Mouse (Mus musculus) B cell, adult 2 months (primary cell): ENCODE data around the gene Rbpj.
"Not testable (repeated sequence)": the region's sequence is repeated elsewhere in the genome, so short reads cannot be mapped to it uniquely, and the experiment has no call there.

Source experiments
- DNase-seq, 2 experiments: peaks; one replicate each; pipeline ENCODE4 v3.0.0; 2022

Rbpj gene

DNA sequence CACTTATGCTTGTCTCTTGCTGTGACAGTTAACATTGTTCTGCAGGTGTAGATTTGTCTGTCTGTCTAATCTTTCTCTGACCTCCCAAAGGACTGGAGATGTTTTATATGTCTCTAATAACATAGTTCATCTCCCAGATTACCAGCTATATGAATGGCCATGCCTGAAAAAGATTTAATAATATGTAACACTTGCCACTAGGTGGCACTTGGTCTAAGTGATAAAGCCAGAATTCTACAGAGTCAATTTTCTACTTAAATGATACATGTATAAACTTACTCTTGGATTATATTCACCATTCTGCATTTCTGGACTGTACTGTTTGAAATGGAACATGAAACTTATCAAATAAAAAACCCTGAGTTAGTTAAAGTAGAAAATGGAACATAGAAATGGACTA, 132.6 kb downstream of the Rbpj start:
- peak in 1 of 2 experiments; percentile 8 for DNase-seq

DNA sequence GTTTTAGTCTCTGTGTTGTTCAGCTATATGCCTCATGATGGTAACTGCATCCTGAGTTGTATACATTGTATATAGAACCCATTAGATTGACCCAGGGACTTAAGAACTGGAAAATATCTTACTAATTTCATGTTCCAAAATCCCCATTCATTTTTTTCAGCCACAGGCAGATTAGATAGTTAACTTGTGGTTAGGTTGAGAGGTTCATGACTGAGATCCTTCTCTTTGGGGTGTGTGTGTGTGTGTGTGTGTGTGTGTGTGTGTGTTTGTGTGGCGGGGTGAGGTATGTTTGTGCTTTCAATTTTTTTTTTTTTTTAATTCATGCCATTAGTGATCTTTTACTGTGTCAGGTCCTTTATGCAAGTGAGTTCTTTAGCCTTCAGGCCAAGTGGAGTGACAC, 133.2 kb downstream of the Rbpj start:
- DNase-seq: no peak

DNA sequence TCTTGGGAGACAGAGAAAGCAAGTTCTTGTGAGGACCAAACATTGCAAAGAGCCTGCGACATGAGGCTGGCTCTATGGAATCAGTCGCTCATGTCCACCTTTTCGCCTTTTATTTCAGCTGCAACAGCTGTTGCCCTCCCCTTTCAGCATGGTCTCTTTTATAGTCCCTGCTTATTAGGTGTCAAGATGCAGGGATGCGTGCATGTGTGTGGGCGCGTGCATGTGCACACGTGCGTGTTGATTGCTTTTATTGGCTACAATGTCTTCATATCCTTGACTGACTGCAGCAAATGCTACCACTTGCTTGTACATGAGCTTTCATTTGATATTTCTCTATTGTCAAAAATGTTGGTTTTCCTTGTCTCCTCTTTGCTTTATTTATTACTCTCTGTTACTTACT, 136.2 kb downstream of the Rbpj start:
- no peak for DNase-seq

DNA sequence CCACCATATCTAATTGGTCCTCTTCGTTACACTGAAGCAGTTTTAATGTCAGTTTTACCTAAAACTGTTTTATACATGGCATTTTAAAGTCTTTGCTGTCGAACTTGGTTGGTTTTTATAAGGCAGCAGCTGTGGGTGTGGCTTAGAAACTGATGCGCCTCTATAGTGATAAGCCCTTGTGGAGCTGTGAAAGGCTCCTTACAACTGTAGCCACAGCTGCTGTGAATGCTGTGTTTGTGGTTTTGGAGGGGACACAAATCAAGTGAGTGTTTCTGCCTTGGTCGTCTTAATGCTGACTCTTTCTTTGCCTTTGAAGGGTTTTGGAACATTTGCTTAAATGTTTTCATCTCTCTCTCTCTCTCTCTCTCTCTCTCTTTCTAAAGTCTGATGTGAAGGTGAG, 139.5 kb downstream of the Rbpj start:
- DNase-seq: no peak

DNA sequence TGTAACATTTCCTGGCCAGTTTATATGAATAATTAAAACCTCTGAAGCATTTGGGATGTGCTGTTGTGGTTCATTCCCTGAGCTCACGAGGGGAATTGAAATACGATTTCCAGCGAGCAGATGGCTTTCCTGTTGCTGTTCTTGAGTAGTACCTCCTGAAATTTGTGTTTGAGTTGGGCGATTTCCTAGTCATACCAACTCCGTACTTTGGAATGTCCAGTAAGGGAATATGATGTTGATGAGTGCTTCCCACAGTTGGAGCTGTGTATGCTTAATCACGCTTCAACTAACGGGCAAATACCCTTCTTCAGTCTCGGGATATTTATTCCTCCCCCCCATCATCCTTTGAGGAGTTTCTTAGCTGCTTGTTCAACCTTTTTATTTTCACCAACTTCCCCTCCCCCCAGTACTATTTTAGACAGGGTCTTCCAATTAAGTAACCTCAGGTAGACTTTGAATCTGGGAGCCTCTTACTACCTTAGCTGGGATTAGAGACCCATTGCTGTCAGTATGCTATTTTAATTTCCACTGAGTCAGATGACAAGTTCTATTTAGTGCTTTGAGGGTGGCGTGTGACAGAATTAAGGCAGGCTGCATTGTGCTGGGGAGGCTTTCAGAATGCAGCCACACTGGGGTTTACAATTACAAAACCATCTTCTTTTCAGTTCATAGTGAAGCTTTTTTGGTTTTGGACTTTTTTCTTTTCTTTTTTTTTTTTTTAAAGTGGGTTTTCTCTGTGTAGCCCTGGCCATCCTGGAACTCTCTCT, 141.5 kb downstream of the Rbpj start:
- no peak for DNase-seq

DNA sequence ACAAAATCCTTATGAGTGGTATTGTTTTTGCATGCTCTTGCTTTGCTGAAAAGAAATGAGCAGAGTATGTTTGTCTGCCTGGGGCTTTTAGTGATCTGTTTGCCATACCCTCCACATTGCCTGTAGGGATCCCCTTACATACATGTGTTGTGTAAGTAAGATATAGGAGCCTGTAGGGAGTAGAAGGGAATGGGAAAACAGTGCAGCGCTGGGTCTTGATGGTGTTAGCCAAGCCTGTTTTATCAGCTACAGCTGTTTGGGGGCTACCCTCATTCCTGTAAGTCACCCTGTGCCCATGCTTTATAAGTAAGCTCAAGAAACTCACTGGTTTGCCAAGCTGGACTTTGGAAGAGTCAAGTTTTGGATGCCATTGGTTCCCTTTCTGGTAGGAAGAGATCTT, 152.9 kb downstream of the Rbpj start:
- DNase-seq: no peak

DNA sequence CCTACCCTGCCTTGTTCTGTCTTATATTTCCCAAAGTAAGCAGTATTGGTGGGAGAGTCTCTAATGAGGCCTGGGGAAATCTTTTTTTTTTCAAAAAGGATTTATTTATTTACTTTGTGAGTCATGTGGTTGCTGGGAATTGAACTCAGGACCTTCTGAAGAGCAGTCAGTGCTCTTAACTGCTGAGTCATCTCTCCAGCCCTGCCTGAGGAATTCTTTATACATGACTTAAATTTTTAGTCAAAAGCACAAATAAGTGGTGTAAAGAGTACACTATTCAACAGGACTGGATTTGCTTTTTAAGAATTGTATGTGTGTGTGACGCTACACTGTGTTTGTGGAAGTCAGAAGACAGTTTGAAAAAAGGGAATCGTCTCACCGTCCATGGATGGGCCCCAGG, 166.1 kb downstream of the Rbpj start:
- no peak for DNase-seq

DNA sequence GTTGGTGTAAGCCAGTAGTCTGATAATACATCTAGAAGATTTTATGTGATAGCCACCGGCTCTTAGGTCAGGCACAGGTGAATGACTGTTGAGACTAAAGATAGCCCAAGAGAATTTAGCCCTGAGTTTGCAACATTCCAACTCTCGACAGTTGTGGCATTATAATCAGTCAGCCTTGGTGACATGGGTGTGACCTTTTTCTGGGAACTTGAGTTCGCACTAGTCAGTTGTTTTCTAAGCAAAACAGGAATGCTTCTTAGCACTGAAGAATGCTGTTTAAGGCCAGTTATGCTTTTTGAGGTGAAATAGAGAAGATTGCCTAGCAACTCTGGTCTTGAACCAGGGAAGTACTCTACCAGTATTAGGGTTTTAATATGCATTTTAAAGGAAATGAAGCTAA, 170.8 kb downstream of the Rbpj start:
- DNase-seq: no peak

DNA sequence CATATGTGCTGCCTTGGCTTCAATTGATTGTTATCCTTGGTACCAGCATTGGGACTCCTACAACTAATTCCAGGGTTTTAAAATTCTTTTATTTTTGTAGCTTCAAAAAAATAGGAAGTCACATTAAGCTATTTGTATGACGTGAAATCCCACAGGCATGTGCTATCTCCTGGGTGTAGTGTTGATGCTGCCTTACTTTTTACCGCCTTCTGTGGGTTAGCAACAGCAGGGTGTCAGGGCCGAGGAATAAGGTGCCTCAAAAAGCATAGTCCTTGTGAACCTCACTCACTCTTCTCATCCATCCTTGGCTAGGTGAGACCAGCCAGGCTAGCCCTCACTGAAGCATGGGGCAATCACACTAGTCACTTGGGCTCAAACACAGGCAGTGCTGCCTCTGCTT, 171.3 kb downstream of the Rbpj start:
- DNase-seq: no peak

DNA sequence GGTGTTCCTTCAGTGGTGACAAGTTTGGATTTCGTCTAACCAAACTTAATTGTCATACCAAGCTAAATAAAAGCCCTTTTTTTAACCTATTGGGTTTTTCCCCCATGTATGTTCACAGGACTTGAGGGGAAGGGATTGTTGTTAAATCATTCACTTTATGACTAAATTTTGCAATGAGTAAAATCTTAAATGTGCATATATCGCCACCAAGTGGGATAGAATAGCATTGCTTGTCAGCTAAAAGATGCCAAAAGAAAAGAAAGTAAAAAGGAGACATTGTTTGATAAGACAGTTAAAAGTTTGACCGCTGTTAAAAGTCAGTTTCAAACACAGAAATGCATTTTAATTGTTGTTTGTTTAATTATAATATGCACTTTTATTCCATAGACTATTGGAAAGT, 172.7 kb downstream of the Rbpj start:
- peak; percentile 10 to 27 for DNase-seq

DNA sequence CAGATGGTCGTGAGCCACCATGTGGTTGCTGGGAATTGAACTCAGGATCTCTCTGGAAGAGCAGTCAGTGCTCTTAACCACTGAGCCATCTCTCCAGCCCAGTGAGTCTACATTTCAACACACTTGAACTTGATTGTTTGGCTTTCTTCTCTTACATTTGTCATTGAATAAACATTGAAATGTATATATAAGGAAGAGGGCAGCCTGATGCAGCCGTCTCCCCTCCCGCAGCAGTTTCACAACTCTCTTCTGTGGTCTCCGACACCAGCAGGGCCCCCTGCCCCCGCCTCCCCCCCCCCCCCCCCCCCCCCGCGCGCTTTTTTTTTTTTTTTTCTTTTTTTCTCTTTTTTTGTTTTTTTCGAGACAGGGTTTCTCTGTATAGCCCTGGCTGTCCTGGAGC, 180.7 kb downstream of the Rbpj start:
- no peak for DNase-seq

DNA sequence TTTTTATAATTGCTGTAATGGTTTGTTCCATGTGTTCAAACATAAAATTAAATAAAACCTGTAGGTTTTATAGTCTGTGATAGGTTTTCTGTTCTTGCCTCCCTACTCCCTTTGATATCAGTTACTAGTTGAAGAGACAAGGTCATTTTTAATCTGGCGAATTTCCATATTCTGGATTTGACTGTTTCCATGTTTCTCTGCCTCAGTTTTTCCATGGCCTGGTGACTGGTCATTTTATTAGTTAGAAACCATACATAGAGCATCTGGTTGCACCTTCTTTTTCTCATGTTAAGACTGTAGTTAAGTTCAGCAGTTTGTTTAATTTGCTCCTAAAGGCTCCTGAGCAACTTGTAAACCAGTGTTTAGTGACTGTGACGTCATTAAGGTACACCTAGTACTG, 181.4 kb downstream of the Rbpj start:
- DNase-seq: no peak

DNA sequence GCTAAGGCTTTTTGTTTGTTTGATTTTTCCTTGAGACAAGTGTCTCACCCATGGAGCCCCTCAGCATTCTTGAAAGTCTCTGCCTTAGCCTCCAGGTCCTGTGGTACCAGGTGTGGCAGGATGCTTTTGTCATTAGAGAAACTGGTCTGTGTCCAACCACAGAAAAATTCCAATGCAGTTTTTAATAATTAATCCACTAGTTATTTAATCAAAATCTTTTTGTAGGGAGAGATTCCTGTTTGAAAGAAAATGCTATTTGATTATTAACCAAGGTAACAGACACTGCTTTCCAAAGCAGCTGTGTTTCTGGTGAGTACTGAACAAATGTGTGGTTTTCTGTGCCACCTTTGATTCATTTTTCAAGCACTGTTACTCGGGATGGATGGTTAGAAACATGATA, 190.6 kb downstream of the Rbpj start:
- no peak for DNase-seq

DNA sequence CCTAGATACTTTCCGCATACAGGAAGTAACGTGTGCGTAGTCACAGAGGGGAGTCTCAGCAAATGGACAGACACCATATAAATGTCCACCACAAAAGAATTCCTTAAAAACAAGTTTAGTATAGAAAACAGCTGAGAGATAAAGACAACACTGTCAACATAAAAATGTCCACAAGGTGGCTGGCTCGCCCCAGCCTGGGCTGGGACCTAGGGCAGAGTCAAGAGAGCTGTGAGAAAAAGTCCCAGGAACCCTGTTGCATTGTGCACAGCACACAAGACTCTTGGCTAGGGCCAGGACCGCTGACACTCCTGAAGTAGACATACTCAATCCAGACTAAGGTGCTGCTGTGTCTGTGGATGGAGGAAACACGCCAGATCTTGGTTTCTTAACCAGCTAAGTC, 192.0 kb downstream of the Rbpj start:
- DNase-seq: peak; percentile 2 to 3

DNA sequence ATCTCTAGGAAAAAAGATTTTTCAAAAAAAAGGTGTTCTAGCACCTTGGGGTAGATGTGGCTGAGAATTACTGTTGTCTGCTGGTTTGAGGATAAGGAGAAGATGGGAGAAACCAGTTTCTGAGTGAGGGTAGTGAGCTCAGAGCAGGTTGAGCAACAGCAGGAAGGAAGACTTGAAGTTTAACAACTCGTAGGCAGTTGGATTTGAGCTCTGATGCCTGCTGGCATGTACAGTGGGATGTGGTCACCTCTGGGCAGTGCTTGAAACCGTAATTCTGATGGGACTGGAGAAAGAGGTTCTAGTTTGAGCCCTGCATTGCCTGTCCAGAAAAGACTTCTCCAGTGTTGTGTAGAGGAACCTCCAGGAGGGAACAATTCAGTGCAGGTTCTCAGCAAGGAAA, 195.6 kb downstream of the Rbpj start:
- no peak for DNase-seq

DNA sequence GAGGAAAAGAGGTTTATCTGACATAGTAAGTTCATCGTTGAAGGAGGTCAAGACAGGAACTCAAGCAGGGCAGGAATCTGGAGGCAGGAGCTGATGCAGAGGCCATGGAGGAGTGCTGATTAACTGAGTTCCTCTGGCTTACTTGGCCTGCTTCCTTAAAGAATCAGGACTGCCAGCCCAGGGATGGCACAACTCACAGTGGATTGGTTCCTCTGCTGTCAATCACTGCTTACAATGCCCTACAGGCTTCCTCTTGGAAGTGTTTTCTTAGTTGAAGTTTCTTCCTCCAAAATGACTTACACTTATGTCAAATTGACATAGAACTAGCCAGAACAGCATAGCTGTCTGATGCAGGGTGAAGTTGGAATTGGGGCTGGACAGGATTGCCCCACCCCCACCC, 196.5 kb downstream of the Rbpj start:
- DNase-seq: no peak

DNA sequence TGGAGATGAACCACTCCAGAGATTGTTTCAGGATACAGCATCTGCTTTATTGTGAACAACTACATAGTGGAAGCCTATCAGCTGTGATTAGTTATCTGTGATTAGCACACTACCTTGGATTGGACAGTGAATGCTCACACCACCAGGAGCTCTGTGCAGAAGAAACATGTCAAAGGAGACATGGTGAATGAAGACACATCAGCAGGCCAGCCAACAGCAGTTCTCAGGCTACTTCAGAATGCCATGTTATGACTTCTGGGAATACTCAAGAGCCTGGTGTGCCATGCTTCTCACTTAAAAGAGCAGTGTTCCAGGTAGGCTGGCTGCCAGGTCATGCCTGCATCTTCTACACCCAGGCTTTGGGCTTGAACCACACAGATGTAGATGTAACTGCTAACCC, 197.7 kb downstream of the Rbpj start:
- no peak for DNase-seq

DNA sequence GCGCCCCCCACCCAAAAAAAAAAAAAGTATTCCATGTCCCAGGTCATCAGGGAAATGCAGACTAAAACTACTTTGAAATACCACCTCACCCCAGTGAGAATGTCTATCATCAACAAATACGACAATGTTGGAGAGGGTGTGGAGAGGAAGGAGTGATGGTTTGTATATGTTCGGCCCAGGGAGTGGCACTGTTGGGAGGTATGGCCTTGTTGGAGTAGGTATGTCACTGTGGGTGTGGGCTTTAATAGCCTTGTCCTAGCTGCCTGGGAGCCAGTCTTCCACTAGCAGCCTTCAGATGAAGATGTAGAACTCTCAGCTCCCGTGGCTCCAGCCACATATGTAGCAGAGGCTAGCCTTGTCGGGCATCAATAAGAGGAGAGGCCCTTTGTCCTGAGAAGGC, 202.1 kb downstream of the Rbpj start:
- no peak for DNase-seq

DNA sequence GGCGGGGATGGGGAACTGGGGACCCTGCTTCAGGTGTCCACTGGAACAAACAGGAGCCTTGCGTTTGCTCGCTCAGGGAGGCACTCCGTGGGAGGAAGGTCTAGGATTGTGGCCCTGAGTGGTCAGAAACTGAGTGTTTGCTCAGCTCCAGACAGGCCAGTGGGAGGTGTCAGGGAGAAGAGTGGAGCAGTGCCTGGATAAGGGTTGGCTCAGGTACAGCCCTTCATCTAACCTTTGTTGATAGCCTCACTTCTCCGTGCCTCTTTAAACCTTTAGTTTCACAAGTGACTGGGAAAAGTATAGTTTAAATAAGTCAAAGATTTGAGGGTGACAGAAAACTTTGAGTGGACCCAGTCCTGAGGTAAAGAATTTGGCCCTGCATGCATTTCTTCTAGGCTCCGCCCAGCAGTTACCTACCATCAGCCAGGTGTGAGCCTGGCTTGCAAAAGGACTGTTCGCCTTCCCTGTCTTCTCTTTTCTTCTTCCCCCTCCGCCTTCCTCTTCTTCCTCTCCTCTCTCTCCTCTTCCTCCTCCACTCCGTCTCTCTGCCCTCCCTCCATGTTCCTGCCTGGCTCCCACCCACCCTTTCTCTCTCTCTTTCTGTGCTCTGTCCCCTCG, 204.5 kb downstream of the Rbpj start:
- DNase-seq: no peak

DNA sequence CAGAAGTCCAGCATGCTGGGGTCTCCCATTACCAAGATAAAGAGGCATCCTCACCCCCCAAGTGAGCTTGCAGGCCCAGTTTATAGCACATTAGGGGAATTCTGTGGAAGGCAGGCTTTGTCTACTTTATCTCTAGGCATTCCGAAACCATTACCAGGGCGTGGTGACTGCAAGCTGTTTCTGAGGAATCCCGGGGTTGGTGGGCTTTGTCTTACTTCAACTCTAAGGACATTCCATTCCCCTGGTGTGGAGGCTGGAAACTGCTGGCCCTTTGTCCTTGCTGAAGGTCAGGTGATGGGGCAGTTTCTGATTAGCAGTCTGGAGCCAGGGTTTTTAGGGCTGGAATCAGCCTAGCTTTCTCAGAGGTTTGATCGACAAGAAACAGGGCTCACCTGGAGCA, 205.6 kb downstream of the Rbpj start:
- DNase-seq: no peak

DNA sequence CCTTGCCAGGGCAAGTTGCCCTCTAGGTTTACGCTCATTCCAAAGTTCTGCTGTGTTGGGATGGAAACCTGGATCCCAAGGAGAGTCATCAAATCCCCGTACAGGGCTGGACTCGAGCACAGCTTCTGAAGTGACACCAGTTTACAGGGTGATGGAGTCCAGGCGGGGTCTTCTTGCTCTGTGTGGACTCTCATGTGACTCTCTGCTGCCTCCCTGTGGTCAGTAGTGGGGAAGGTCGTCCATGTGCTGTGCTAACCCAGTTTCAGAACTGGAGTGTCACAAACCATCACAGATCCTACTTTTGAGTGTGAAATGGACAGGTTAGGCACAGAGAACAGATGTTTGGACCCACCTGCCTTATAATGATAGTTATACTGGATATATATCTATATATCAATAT, 206.4 kb downstream of the Rbpj start:
- peak; percentile 51 to 57 for DNase-seq

DNA sequence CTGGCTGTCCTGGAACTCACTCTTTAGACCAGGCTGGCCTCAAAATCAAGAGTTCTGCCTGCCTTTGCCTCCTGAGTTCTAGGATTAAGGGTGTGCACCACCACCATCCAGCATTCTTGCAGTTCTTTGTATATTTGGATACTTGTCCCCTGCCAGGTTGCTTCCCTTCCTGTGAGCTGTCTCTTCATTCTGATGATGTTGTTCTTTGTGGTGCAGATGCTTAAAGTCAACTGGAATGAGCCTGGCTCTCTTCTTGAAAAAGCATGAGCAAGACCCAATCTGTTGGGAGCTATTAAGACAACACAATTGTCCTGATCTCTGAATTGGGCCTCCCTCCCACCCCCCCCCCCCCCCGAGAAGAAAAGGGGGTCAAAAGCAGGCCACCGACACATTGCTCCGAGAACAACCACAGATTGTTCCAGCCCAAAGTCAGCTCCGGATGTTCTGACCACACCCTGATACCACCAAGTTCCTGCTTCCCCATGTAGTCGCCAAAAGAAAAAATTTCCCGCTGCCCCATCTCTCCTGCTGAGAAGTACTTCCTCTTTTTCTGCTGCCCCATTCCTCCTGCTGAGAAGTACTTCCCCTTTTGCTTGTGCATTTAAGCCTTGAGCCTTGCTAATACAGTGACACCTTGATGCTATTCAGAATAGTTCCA, 207.7 kb downstream of the Rbpj start:
- DNase-seq: not testable (repeated sequence)

DNA sequence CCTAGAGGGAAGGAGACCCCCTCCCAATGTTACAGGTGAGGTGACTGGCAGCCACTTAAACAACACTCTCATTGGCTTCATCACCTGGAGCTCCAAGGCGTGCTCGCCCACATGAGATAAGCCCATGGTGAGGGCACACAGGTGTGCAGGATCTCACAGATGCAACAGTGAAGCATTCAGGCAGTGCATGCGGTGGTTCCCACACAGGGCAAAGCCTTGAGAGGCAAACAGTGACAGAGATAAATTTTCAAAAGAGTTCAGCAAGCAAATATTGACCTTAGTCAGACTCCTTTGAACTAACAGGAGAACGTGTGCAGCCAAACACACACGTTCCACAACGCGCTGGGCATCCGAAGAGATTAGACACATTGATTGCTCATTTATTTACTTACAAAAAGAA, 210.7 kb downstream of the Rbpj start:
- DNase-seq: no peak

DNA sequence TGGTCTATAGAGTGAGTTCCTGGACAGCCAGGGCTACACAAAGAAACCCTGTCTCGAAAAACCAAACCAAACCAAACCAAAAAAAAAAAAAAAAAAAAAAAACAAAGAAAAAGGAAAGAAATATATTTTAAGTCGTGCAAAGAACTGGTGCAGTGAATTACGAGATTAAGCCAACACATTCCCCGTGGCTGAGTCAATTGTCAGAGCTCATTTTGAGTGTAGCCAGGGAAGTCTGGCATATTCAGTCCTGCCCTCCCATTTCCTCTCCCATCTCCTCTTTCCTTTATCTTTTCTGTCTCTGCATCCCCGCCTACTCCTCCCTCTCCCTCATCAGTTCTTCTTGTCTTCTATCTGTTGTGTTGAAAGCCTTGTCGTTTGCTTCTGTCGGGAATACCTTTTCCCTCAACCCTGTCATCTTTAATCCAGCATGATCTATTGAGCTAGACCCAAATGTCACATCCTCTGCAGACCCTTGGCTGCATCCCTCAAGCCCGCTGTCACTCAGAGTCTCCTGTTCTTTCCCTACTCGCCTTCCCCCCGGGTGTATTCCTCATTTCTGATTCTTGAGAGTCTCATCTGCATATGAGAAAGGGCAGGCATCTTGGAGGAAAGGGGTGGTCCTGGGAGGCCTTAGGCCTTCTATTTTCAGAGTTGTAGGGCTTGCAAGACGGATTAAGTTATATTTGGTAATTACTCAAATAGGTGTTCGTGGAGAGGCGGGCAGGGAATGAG, 212.2 kb downstream of the Rbpj start:
- no peak for DNase-seq
